Mouse (Mus musculus): ENCODE results near the gene Klhdc4. TPM values are rescaled to one million over a fixed set of nuclear protein-coding genes. Genes with fewer than 3 reads are reported as not detected.

Gene Klhdc4
- polyA plus RNA-seq, 1 experiment from 2014 or later = 76.8 TPM

DNA sequence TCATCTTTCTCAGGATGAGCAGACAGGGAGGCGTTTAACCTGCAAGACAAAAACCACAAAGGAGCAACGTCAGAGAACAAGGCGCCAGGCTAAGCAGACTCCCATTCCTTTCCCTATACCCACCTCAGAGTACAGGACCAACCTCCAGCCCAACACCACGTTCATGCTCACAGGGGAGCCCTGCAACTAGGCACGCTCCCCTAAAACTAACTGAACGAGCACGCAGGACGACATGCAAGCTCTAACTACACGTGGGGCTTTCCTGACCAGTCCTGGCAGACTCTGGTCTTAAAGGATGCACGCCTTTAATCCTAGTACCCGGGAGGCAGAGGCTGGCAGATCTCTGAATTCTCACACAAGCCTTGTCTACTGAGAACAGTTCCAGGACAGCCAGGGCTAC, 8.0 kb downstream of the Klhdc4 start:
- H3K9me3 ChIP-seq = no peaks in the 10 kb centered on the region
- H3K4me1 ChIP-seq = no peaks in the 10 kb centered on the region
- no peak overlapping the region for H3K4me3 ChIP-seq
- H3K36me3 ChIP-seq (replicated peaks) = peaks cover 53% of the 10 kb centered on the region
- no peak overlapping the region for H3K27ac ChIP-seq
- H3K27me3 ChIP-seq (ENCODE audit: poor library complexity, severe bottlenecking) = no peaks in the 10 kb centered on the region
- 94% methylated on average over 11 of the region's 11 CpGs for WGBS
- no peak for DNase-seq (ENCODE audit: extremely low spot score, low spot score)

DNA sequence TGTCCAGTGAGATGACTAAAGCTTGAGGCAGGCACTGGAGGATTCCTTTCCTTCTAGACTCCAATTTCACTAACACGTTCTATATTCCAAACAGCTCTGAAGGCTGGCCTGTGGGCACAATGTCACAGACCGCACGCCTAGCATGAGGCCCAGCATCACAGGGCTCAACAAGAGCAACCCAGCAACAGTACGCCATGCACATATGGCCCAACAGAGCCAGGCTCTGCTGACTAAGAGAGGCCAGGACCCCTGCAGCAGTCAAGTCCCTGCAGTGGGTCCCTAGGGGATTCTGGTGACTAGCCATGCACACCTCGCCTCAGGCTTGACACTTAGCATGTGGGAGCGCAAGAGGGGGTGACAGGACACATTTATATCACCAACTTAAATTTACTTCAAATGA, 8.5 kb downstream of the Klhdc4 start:
- WGBS = 92% methylated on average over 6 of the region's 6 CpGs
- Histone ChIP-seq H3K27me3 (ENCODE audit: poor library complexity, severe bottlenecking) (no peaks in the 10 kb centered on the region), H3K36me3 (replicated peaks) (peaks cover 58% of the 10 kb centered on the region), H3K4me1 (no peaks in the 10 kb centered on the region), H3K4me3 (no peak overlapping the region), H3K27ac (no peak overlapping the region), H3K9me3 (no peaks in the 10 kb centered on the region)
- no peak for DNase-seq (ENCODE audit: extremely low spot score, low spot score)

DNA sequence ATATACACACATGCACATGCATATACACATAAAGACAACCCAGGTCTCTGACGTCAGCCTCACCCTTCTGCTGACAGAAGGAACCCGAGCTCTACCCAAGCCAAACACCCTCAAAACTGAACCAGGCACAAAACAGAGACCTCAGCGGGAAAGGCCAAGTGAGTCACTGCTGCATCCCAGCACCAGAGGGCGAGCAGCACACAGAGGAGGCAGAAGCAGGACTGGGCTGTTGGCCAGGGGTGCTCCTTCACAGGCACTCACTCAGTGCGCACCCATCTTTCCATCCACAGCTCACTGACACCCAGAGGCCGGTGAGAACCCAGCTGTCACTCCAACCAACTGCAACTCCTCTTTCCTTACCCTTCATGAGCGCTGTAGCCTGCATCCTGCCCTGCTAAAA, 11.1 kb downstream of the Klhdc4 start:
- no peak for DNase-seq (ENCODE audit: extremely low spot score, low spot score)
- no peak overlapping the region for H3K27ac ChIP-seq
- peaks cover 83% of the 10 kb centered on the region for H3K36me3 ChIP-seq (replicated peaks)
- WGBS = 88% methylated on average over 7 of the region's 7 CpGs
- no peaks in the 10 kb centered on the region for H3K4me1 ChIP-seq
- H3K4me3 ChIP-seq = no peak overlapping the region
- no peaks in the 10 kb centered on the region for H3K9me3 ChIP-seq
- H3K27me3 ChIP-seq (ENCODE audit: poor library complexity, severe bottlenecking) = no peaks in the 10 kb centered on the region

DNA sequence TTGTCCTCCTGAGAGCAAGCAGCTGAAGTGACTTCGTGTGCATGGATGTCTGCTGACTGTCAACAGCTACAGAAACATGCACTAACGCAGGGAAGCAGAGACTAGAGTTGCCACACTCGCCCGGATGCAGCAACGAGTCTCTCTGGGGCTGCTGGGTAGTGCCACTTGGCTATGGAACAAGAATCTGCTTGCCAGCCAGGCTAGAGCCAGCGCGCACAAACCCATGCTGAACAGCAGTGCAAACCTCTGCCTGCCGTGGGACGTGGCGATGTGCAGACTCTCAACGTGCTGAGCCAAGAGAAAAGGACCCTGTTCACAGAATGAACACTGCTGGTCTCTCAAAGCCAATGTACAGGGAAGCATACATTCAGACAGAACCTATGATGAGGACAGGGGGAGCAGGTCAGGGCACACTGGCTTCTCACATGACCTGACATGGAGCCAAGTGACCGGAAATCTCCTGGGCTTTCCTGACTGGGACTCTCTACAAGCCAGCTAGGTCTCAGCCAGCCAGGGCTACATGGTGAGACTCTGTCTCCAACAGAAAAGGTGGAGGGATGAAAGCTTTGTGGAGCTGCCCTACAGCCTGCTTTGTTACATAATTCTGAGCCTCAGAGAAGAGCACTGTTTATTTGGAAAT, 17.3 kb downstream of the Klhdc4 start:
- Histone ChIP-seq H3K4me1 (no peaks in the 10 kb centered on the region), H3K36me3 (replicated peaks) (peaks cover 91% of the 10 kb centered on the region), H3K9me3 (no peaks in the 10 kb centered on the region), H3K27me3 (ENCODE audit: poor library complexity, severe bottlenecking) (no peaks in the 10 kb centered on the region), H3K27ac (no peak overlapping the region), H3K4me3 (no peak overlapping the region)
- 95% methylated on average over 12 of the region's 12 CpGs for WGBS
- no peak for DNase-seq (ENCODE audit: extremely low spot score, low spot score)

DNA sequence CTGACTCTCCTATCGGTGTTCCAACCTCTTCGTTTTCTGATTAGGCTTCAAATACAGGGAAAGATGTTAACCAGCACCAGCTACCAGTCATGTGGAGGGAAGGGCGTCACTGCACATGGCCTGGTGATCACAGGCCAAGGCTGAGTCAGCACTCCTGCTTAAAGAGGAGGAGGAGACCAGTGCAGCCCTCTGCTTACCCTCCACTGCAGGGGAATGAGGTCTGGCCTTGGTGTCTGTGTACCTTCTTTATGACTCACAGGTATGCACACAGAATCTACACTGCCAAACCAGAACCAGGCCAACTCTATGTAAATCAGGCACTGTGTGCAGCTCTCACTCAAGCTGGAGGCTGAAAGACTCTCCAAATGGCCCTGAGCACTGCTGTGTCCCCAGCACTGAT, 17.9 kb downstream of the Klhdc4 start:
- Histone ChIP-seq H3K27me3 (ENCODE audit: poor library complexity, severe bottlenecking) (no peaks in the 10 kb centered on the region), H3K4me3 (no peak overlapping the region), H3K9me3 (no peaks in the 10 kb centered on the region), H3K27ac (no peak overlapping the region), H3K4me1 (no peaks in the 10 kb centered on the region), H3K36me3 (replicated peaks) (peaks cover 90% of the 10 kb centered on the region)
- DNase-seq (ENCODE audit: extremely low spot score, low spot score) = no peak
- 93% methylated on average over 3 of the region's 3 CpGs for WGBS

DNA sequence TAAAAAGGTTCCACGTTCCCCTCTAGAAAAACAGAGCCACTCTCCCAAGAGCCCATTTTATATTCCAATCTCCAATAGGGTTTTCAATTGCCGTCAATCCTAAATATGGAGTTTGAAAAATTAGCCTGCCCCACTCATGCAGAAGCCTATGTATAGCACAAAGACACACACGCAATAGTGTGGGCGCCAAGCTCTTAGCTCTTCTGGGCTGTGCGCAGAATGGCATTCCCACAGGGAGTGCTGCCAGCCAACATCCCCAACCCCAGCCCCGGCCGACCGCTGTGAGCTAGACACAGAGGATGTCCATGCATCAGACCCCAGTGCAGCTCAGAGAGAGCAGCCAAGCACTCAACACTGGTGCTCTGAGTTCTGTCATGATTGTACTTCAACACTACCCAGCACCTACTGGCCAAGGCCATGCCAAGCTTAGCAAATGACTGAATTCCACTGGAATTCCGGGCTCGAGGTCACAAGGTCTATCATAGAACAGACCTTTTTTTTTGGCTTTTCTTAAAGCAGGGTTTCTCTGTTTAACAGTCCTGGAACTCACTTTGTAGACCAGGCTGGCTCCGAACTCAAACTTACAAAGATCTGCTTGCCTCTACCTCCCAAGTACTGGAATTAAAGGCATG, 19.7 kb downstream of the Klhdc4 start:
- Histone ChIP-seq H3K4me3 (no peak overlapping the region), H3K36me3 (replicated peaks) (peaks cover 91% of the 10 kb centered on the region), H3K9me3 (no peaks in the 10 kb centered on the region), H3K4me1 (no peaks in the 10 kb centered on the region), H3K27ac (no peak overlapping the region), H3K27me3 (ENCODE audit: poor library complexity, severe bottlenecking) (no peaks in the 10 kb centered on the region)
- DNase-seq (ENCODE audit: extremely low spot score, low spot score) = no peak
- 95% methylated on average over 11 of the region's 11 CpGs for WGBS

DNA sequence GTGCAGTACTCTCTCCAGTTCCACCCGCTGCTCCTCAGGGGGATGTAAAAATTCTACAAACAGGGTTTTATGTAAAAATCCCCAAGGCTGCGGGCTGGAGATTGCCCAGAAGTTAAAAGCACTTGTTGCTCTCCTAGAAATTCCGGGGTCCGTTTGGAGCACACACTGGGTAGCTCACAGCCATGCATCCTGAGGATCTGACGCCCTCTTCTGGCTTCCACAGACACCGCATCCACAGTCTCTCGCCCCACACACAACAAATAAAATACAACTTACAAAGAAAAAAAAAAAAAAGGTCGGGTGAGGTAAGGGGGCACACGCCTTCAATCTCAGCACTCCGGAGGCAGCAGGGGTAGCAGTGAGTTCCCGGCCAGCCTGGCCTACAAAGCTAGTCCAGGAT, 21.3 kb downstream of the Klhdc4 start:
- H3K9me3 ChIP-seq = no peaks in the 10 kb centered on the region
- H3K4me1 ChIP-seq = no peaks in the 10 kb centered on the region
- no peak for DNase-seq (ENCODE audit: extremely low spot score, low spot score)
- H3K27me3 ChIP-seq (ENCODE audit: poor library complexity, severe bottlenecking) = no peaks in the 10 kb centered on the region
- no peak overlapping the region for H3K27ac ChIP-seq
- WGBS = 77% methylated on average over 11 of the region's 11 CpGs
- no peak overlapping the region for H3K4me3 ChIP-seq
- peaks cover 90% of the 10 kb centered on the region for H3K36me3 ChIP-seq (replicated peaks)

DNA sequence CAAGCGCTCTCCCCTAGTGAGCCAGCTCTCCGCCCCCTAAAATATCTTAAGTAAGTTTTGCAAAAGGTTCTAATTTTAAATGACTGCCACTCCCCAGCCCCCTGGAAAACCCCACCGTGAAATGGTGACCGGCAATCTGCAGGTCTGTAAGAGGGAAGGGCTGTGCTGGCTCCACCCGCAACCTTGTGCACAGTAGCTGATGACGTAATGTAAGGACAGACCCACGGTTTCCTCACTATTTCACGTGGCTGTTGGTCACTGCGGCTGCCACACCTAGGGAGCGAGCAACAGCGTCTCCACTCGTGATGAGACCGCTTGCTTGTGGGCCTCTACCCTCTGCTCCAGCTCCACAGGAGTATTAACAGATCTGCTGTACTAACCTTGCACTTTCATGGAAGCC, 23.2 kb downstream of the Klhdc4 start:
- 92% methylated on average over 13 of the region's 13 CpGs for WGBS
- Histone ChIP-seq H3K4me3 (no peak overlapping the region), H3K36me3 (replicated peaks) (peaks cover 89% of the 10 kb centered on the region), H3K4me1 (no peaks in the 10 kb centered on the region), H3K27ac (no peak overlapping the region), H3K9me3 (no peaks in the 10 kb centered on the region), H3K27me3 (ENCODE audit: poor library complexity, severe bottlenecking) (no peaks in the 10 kb centered on the region)
- no peak for DNase-seq (ENCODE audit: extremely low spot score, low spot score)

DNA sequence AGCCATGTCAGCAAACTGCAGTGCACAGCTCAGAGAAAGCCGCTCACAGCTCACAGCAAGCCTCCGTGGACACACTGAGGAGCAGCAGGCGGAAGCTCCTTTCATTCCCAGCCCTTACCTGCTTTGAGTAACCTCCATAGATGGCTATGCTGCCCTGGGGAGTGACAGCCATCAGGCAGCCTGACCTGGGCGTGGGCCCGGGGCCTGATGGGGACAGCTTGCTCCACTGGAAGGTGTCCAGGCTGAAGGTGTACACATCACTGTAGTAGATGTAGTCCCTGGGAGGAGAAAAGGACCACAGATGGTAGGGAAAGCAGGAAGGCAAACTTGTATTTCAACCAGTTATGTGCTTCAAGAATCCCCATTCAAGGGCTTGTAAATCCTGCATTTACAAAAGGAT, 24.5 kb downstream of the Klhdc4 start:
- H3K36me3 ChIP-seq (replicated peaks) = peaks cover 90% of the 10 kb centered on the region
- 95% methylated on average over 5 of the region's 5 CpGs for WGBS

DNA sequence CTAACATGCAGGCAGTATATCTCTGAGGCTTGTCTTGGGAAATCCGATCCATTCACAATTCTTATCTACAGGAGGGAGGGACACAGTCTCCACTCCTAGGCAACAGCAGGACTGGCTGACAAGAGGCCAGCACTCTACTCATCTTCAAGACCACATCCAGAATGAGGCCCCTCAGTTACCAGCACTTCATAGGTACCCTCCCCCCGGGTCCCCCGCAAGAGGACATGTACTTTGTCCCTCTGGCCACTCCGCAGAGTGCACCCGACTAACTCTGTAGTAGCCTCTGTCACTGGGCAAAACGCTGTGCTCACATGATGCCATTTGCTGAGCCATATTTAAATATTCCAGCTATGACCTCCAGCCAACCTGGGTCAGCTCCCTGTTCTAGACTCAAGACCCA, 31.0 kb downstream of the Klhdc4 start:
- 90% methylated on average over 6 of the region's 6 CpGs for WGBS
- Histone ChIP-seq H3K27ac (no peak overlapping the region), H3K36me3 (replicated peaks) (peaks cover 94% of the 10 kb centered on the region), H3K27me3 (ENCODE audit: poor library complexity, severe bottlenecking) (no peaks in the 10 kb centered on the region), H3K4me3 (no peak overlapping the region), H3K9me3 (no peaks in the 10 kb centered on the region), H3K4me1 (no peaks in the 10 kb centered on the region; the same call in 1 of the 2 replicates)
- DNase-seq (ENCODE audit: extremely low spot score, low spot score) = no peak

More for the DNA sequence above, 24.5 kb downstream of the Klhdc4 start:
- H3K9me3 ChIP-seq = no peaks in the 10 kb centered on the region
- H3K27ac ChIP-seq = no peak overlapping the region
- no peaks in the 10 kb centered on the region for H3K4me1 ChIP-seq
- H3K27me3 ChIP-seq (ENCODE audit: poor library complexity, severe bottlenecking) = no peaks in the 10 kb centered on the region
- DNase-seq (ENCODE audit: extremely low spot score, low spot score) = no peak
- no peak overlapping the region for H3K4me3 ChIP-seq

DNA sequence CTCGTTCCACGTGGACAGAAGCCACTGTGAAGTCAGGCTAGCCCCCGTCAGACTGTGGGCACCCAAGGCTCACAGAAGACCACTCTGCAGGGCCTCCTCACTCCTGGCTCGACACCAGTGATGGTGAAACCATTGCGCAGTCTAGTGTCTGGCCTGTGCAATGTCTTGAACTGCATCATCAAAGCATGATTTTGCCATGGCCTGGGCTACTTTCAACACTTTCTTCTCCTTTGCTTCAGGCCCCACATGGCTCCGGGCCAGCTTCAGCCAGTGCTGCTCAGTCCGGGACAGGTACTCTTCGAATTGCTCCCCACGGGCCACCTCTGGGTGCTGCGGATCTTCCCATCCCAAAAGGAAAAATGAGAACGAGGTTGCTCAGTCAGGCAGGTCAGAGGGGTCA, 33.0 kb downstream of the Klhdc4 start:
- H3K27ac ChIP-seq = no peak overlapping the region
- WGBS = 95% methylated on average over 11 of the region's 11 CpGs
- no peaks in the 10 kb centered on the region for H3K9me3 ChIP-seq
- peaks cover 83% of the 10 kb centered on the region for H3K36me3 ChIP-seq (replicated peaks)
- no peak for DNase-seq (ENCODE audit: extremely low spot score, low spot score)
- H3K4me1 ChIP-seq = peaks cover 9% of the 10 kb centered on the region; the same call in 1 of the 2 replicates
- no peak overlapping the region for H3K4me3 ChIP-seq
- no peaks in the 10 kb centered on the region for H3K27me3 ChIP-seq (ENCODE audit: poor library complexity, severe bottlenecking)

DNA sequence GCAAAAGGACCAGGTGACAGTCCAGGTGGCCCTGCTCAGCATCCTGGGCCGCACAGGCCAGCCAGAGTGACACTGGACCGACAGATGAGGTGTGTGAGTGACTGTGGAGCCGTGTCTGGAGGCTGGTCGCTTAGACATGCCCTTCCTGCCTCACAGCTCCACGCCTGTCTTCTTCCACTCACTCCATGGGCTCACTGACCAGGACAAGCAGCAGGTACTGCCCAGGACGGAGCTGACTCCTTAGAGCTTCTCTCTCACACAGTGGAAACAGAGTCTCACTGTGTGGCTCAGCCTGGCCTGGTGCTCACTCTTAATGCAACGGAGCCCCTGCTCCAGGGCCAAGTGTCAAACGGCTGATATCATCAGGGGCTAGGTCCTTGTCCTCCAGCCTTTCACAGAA, 33.9 kb downstream of the Klhdc4 start:
- Histone ChIP-seq H3K9me3 (no peaks in the 10 kb centered on the region), H3K4me3 (no peak overlapping the region), H3K27me3 (ENCODE audit: poor library complexity, severe bottlenecking) (no peaks in the 10 kb centered on the region), H3K36me3 (replicated peaks) (peaks cover 77% of the 10 kb centered on the region), H3K27ac (no peak overlapping the region), H3K4me1 (peaks cover 9% of the 10 kb centered on the region; the same call in 1 of the 2 replicates)
- DNase-seq (ENCODE audit: extremely low spot score, low spot score) = no peak
- WGBS = 94% methylated on average over 8 of the region's 8 CpGs

DNA sequence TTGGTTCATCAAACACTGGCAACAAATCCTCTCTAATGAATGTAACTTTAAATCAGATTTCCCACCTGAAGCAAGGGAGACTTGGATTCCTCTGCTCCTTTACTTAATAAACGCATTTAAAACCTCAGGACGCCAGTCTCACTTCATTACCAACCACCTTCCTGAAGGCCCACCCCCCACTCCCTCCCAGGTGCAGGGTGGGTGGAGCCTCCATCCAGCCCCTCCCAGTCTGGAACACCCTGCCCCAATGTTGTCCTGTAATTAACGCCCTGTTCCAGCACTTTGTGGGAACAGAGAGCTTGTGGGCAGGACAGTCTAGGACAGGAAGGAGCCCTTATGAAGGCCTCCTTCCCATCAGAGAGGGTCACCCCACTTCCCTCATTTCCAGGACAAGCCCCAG, 35.2 kb downstream of the Klhdc4 start:
- no peak for DNase-seq (ENCODE audit: extremely low spot score, low spot score)
- Histone ChIP-seq H3K36me3 (replicated peaks) (peaks cover 64% of the 10 kb centered on the region), H3K27ac (no peak overlapping the region), H3K4me1 (peaks cover 13% of the 10 kb centered on the region; the same call in 1 of the 2 replicates), H3K4me3 (no peak overlapping the region), H3K9me3 (no peaks in the 10 kb centered on the region), H3K27me3 (ENCODE audit: poor library complexity, severe bottlenecking) (no peaks in the 10 kb centered on the region)
- WGBS = 53% methylated on average over 3 of the region's 3 CpGs
